Mouse (Mus musculus): Measurements from ENCODE around the gene Tmcc2. TPM values are rescaled to one million over a fixed set of nuclear protein-coding genes. Genes with fewer than 3 reads are reported as not detected.

Gene Tmcc2
- total and polyA plus RNA-seq, 3 experiments: 4.1 to 7.2 TPM; not detected in 1

DNA sequence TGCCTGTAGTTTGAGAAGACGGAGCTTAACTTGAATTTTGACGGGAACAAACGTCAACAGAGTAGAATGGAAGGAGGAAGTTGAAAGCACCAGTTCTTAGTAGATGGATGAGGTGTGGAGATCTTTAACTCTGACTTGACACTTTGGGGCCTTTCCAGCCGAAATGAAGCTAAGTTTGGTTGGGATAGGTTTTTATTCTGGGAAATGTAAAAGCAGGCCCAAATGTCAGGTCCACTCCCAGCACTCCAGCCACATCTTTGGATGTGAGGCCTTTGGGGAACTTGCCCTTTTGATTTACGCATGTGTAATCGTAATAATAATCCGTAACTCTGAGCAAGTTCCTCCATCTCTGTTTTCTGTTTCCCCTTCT is 74.5 kb downstream of the Tmcc2 start:
- H3K4me1 ChIP-seq (ENCODE audit: control insufficient read depth in 1 of 2, insufficient read depth in 2 of 2, low read length in 2 of 2): peaks cover 16 to 46% of the 10 kb centered on the region in 2 experiments
- H3K27me3 ChIP-seq (ENCODE audit: control insufficient read depth in 1 of 2, insufficient read depth in 2 of 2, low read length in 2 of 2): no peaks in the 10 kb centered on the region
- no peak for DNase-seq (ENCODE audit: low read depth, low spot score)
- no peaks in the 10 kb centered on the region for H3K9me3 ChIP-seq (replicated peaks; ENCODE audit: insufficient read depth, low read length)
- TF ChIP-seq JUND (IDR thresholded peaks at IDR 0.05; ENCODE audit: low read depth, low read length) (no peak), ETS1 (IDR thresholded peaks at IDR 0.05; ENCODE audit: low read depth, low read length) (no peak), MAX (IDR thresholded peaks at IDR 0.05; ENCODE audit: low read length) (peak; percentile 57; the same call in 1 of the 2 replicates), MEF2A (IDR thresholded peaks at IDR 0.05; ENCODE audit: extremely low read depth, insufficient replicate concordance, low read depth, low read length, poor library complexity, severe bottlenecking) (no peak), GABPA (IDR thresholded peaks at IDR 0.05; ENCODE audit: low read depth, low read length) (no peak), EP300 (IDR thresholded peaks at IDR 0.05; ENCODE audit: low read depth in 1 of 2, low read length in 2 of 2) (peak in 1 of 2 experiments; percentile 18; a peak in 1 of 4 replicates), MXI1 (IDR thresholded peaks at IDR 0.05; ENCODE audit: low read depth, low read length) (no peak), ZKSCAN1 (IDR thresholded peaks at IDR 0.05; ENCODE audit: low read depth, low read length) (no peak)
- H3K27ac ChIP-seq (ENCODE audit: control insufficient read depth, low read depth, low read length): peak overlapping the region; percentile 35
- H3K79me2 ChIP-seq (ENCODE audit: control insufficient read depth, insufficient read depth, low read length, poor library complexity): 0 out of 2 replicates have a peak, but pooled peaks cover 2% of the 10 kb centered on the region
- H3K9ac ChIP-seq (ENCODE audit: control insufficient read depth, low read depth, low read length, poor library complexity, severe bottlenecking): peak overlapping the region; percentile 77
- peaks cover 0 to 36% of the 10 kb centered on the region in 2 experiments; a peak in 2 of 4 replicates for H3K36me3 ChIP-seq (ENCODE audit: control insufficient read depth in 1 of 2, insufficient read depth in 2 of 2, low read length in 2 of 2)
- peak overlapping the region; percentile 49 to 67 for H3K4me3 ChIP-seq (ENCODE audit: control insufficient read depth in 1 of 2, insufficient read depth in 1 of 2, low read depth in 2 of 2, low read length in 2 of 2)

DNA sequence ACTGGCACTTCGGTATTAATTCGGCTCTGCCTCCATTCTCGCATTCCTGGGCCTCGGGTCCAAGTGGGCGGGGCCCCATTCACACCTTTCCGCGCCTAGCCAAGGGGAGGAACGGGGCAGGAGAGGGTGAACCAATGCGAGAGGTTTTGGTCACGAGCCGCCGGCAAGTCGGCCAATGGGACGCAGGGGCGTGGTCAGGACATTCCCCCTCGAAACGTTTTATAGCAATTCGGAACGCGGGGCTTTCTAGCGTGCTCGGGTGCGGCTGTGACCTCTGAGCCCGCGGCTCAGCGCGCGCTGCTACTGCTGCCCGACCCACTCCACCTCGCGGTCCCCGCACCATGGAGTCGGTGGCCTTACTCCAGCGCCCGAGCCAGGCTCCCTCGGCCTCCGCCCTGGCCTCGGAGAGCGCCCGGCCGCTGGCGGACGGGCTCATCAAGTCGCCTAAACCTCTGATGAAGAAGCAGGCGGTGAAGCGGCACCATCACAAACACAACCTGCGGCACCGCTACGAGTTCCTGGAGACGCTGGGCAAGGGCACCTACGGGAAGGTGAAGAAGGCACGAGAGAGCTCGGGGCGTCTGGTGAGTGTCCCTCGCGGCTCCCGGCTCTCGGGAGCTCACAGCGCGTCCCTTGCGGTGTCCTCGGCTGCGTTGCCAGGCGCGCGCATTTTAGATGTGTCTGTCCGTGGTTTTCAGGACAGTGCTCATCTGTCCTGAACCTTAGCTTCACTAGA is 75.0 kb downstream of the Tmcc2 start, which contains the start of gene Nuak2:
Gene Nuak2, plus strand, starts transcription at position 238 of the 736 bp plus-strand sequence.
- Histone ChIP-seq H3K79me2 (ENCODE audit: control insufficient read depth, insufficient read depth, low read length, poor library complexity) (0 out of 2 replicates have a peak, but pooled peaks cover 2% of the 10 kb centered on the region), H3K27me3 (ENCODE audit: control insufficient read depth in 1 of 2, insufficient read depth in 2 of 2, low read length in 2 of 2) (no peaks in the 10 kb centered on the region), H3K36me3 (ENCODE audit: control insufficient read depth in 1 of 2, insufficient read depth in 2 of 2, low read length in 2 of 2) (peaks cover 0 to 41% of the 10 kb centered on the region in 2 experiments; a peak in 2 of 4 replicates), H3K27ac (ENCODE audit: control insufficient read depth, low read depth, low read length) (peak within 1 kb of the TSS; percentile 35), H3K4me3 (ENCODE audit: control insufficient read depth in 1 of 2, insufficient read depth in 1 of 2, low read depth in 2 of 2, low read length in 2 of 2) (peak within 1 kb of the TSS; percentile 49 to 67), H3K9me3 (replicated peaks; ENCODE audit: insufficient read depth, low read length) (no peaks in the 10 kb centered on the region), H3K4me1 (ENCODE audit: control insufficient read depth in 1 of 2, insufficient read depth in 2 of 2, low read length in 2 of 2) (peaks cover 19 to 51% of the 10 kb centered on the region in 2 experiments), H3K9ac (ENCODE audit: control insufficient read depth, low read depth, low read length, poor library complexity, severe bottlenecking) (peak within 1 kb of the TSS; percentile 77)
- TF ChIP-seq MYB (IDR thresholded peaks at IDR 0.05; ENCODE audit: low read depth, low read length): no peak
- no peak for TF ChIP-seq ZKSCAN1 (IDR thresholded peaks at IDR 0.05; ENCODE audit: low read depth, low read length)
- peak in 1 of 2 experiments; percentile 53; a peak in 1 of 4 replicates for TF ChIP-seq USF2 (IDR thresholded peaks at IDR 0.05; ENCODE audit: borderline replicate concordance in 1 of 2, insufficient read depth in 1 of 2, low read depth in 1 of 2, low read length in 2 of 2)
- no peak for TF ChIP-seq CHD2 (IDR thresholded peaks at IDR 0.05; ENCODE audit: low read length)
- peak in 1 of 2 experiments; percentile 64; a peak in 2 of 4 replicates for TF ChIP-seq POLR2A (IDR thresholded peaks at IDR 0.05; ENCODE audit: control insufficient read depth in 1 of 2, insufficient read depth in 1 of 2, low read depth in 1 of 2, low read length in 2 of 2, poor library complexity in 1 of 2)
- TF ChIP-seq NELFE (IDR thresholded peaks at IDR 0.05; ENCODE audit: low read depth, low read length): 0 out of 2 replicates have a peak, but pooled peaks have one; percentile 22
- peak; percentile 46; the same call in 1 of the 2 replicates for TF ChIP-seq TBP (IDR thresholded peaks at IDR 0.05; ENCODE audit: low read depth, low read length)
- 0 out of 2 replicates have a peak, but pooled peaks have one; percentile 25 for TF ChIP-seq MXI1 (IDR thresholded peaks at IDR 0.05; ENCODE audit: low read depth, low read length)
- peak; percentile 71 for TF ChIP-seq BHLHE40 (IDR thresholded peaks at IDR 0.05; ENCODE audit: borderline replicate concordance, low read depth, low read length)
- TF ChIP-seq MAZ (IDR thresholded peaks at IDR 0.05; ENCODE audit: low read depth, low read length): peak; percentile 23; the same call in 1 of the 2 replicates
- peak; percentile 88 for TF ChIP-seq MAX (IDR thresholded peaks at IDR 0.05; ENCODE audit: low read length)
- no peak for TF ChIP-seq ZC3H11A (IDR thresholded peaks at IDR 0.05; ENCODE audit: low read depth, low read length)
- peak; percentile 35 for TF ChIP-seq SIN3A (IDR thresholded peaks at IDR 0.05; ENCODE audit: low read length)
- no peak for TF ChIP-seq CTCF (IDR thresholded peaks at IDR 0.05 in 2 of 3, conservative IDR thresholded peaks at IDR 0.05 in 1 of 3; ENCODE audit: control insufficient read depth in 1 of 3, insufficient read depth in 1 of 3, low read depth in 2 of 3, low read length in 3 of 3, poor library complexity in 1 of 3, severe bottlenecking in 1 of 3)
- peak; percentile 91 for TF ChIP-seq USF1 (IDR thresholded peaks at IDR 0.05; ENCODE audit: low read depth, low read length)
- DNase-seq (ENCODE audit: low read depth, low spot score): peak; percentile 94

All from MEL (cell line).